Mouse (Mus musculus) layer of hippocampus, postnatal 25 days (tissue): ENCODE data around the gene Mocs3. TPM values are rescaled to one million over a fixed set of nuclear protein-coding genes. Genes with fewer than 3 reads are reported as not detected.

ENCODE experiments used
- DNase-seq, 2 experiments: peaks; one replicate each; pipeline ENCODE4 v3.0.0; 2022; ENCODE audit warnings: mixed read lengths in 2 of 2, low spot score in 1 of 2; ENCODE audit errors: extremely low spot score in 1 of 2
- total RNA-seq, 2 experiments: library from RNA; stranded (reverse); gene quantifications; 2 replicates each; pipeline ENCODE4 v1.2.3; 2021

The Mocs3 gene
- 10 to 100 TPM; 17.1 to 17.7 TPM for total RNA-seq

DNA sequence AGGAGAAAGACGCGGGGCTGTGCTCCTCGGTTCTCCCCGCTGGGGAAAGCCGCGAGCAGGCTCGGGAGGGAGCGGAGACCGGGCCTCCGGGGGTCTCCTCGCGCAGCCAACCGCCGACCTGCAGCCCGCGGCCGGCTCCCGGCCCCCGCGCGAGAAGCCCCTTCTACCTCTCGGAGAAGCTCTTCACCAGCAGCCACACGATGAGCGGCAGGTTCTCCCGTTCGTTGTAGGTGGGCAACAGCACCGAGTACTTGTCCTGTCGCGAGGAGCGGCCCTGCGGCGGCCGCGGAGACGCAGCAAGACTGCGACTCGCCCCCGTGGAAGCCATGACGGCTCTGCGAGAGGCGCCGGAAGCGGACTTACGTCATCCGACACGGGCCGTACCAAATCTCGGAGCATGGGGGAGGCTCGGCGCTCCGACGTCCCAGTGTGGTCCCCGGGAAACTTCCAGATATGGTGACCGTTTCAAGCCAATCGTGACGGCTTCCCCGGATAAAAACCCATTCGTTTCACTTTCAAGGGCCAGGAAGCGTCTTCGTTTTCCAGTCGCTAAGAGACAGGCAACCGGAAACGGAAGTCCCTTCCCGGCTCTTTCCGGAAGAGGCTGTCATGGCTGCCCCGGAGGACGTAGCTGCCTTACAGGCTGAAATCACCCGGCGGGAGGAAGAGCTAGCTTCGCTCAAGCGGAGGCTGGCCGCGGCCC, at the start of gene Mocs3, which contains the start of the genes Gm20716 and Dpm1:
TSS of gene Mocs3 (plus strand) at position 597 of the 703 bp plus-strand sequence.
TSS of gene Gm20716 (minus strand) at position 339 of the 703 bp plus-strand sequence.
TSS of gene Dpm1 (minus strand) at position 566 of the 703 bp plus-strand sequence.
- DNase-seq = peak; percentile 79 to 94

DNA sequence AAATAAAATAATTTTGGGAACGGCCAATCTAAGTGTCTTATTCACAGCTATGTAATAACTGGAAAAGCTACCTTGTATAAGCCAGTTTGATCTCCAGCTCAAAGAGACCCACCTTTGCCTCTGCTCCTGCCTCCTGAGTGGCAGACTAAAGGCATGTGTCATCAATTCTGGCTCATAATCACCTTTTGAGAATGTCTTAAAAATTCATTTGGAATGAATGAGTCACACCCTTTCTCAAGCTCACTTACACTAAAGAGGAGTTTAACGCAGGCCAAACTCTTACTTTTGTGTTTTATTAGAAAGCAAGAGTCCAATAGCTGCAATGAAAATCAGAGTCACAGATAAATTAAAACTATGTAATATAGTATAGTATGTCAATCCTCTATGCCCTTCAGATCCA, 38.6 kb upstream of the Mocs3 start:
- no peak for DNase-seq

DNA sequence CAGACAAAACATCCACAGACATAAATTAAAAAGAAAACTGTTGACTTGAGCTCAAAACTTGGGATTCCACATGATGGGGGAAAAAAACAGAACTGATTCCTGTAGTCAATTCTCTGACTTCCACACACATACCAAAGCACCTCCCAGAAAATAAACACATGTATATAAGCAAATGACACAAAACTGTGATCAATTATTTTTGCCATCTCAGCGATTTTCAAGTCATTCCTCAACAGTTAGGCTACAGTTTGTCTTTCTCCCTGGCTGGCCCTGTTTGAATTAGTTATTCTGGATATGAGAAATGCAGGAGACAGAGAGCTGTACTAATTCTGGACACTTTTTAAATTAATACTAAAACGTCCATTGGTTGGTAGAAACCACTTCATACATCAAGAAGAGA, 36.7 kb upstream of the Mocs3 start:
- no peak for DNase-seq

DNA sequence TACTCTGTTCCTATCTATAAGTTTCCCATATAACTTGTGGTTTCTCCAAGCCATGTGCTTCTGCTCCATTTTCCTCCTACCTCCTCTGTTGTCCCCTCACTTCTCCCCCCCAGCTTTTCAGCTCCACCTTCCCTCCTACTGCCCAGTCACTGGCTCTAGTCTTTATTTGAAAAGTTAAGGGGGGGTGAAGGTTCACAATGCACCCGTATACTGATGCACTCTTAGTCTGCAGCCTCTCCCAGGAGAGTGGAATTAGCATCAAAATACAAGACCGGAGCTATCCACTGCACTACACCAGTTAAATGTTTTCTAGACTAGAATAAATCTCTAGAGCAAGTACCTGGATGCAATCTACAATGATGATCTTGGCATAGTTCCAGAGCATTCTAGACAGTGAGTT, 34.7 kb upstream of the Mocs3 start:
- no peak for DNase-seq

DNA sequence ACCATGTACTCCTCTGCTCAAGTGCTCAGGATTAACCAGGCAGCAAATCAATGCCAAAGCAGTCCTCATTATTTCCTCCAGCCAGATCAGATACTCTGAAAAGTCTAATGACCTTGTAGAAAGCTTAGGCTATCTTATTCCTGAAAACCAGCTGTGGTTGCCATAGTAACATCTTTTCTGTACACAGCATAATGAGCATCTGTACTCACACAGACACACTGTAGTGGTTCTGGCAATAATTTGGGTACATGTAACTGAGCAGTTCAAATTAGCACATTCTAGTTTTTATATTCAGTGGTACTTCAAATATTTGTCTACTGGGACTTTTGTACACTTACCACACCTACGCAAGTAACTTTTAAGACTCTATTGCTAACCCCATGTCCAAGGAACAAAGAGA, 32.0 kb upstream of the Mocs3 start:
- no peak for DNase-seq

DNA sequence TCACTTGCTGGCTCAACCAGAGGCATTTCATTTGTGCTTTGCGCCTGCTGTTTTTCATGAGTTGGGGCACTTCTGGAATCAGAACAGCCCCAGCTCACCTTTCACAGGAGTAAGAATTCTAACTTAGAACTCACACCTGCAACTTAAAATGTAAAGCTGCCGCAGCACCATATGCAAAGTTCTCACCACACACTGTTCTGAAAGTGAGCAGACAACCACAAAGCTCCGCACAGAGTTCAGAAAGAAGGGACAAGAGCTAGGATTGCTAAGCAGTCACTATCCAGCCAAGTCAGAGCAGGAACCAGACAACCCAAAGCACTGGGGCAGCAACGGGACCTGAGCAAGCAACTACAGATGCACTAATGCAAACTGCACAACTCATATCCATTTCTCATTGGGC, 30.9 kb upstream of the Mocs3 start:
- DNase-seq = no peak

DNA sequence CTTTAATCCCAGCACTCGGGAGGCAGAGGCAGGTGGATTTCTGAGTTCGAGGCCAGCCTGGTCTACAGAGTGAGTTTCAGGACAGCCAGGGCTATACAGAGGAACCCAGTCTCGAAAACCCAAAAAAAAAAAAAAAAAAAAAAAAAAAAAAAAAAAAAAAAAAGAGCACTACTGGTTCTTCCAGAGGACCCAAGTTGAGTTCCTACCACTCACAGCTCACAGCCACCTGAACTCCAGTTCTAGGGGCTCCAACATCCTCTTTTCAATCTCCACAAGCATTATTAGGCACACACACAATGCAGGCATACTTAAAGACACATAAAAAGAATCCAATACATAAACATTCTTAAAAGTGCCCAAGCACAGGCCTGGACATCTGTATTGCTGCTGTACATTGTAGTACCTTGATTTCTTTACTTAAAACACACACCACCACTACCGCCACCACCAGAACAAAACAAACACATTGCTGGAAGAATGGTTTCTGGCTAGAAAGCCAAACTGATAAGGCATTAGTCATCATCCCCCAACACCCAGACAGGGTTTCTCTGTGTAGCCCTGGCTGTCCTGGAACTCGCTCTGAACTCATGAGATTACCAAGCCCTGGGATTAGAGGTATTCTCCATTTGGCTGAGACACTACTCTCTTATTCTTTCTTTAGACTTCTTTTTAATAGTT, 30.3 kb upstream of the Mocs3 start:
- DNase-seq = no peak

DNA sequence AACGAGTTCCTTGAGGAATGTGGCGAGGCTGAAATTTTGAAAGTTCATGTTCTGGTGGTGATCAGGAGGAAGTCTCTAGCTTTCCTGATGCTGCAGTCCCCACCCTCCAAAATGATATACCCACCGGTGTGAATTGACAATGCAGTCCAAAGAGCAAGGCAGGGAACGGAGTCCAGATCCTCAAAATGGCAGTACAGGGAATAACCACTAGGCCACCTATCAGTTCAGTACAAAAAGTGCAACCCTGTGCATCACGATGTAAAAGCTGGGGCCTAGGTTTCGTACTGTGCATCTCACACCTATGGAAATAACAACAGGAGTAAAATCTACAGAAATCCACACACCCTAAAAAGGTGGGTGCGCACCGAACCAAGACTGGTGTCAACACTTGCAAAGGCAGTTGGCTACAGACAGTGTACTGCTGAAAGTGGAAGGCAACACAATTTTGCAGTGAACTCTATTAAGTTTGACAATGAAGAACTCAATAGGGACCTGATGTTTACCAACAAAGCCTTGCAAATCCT, 25.9 kb upstream of the Mocs3 start:
- DNase-seq = no peak

DNA sequence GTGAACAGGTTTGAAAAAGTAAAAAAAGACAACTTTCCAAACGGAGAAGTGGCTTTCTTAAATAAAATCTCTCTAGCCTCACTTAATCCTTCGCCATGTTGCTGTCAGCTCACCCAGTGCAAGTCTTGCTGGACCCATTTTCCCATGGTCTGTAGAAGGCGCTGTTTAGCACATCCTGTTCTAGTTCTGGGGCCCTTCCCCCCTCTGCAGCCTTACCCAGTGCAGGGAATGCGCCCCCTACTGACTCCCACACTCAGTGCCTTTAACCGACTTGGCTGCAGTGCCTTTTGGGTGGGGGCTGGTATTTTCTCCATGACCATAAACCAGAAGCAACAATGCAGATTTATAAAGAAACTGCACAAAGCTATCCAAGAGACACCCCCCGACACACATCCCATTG, 25.2 kb upstream of the Mocs3 start:
- DNase-seq = peak; percentile 75 to 92

DNA sequence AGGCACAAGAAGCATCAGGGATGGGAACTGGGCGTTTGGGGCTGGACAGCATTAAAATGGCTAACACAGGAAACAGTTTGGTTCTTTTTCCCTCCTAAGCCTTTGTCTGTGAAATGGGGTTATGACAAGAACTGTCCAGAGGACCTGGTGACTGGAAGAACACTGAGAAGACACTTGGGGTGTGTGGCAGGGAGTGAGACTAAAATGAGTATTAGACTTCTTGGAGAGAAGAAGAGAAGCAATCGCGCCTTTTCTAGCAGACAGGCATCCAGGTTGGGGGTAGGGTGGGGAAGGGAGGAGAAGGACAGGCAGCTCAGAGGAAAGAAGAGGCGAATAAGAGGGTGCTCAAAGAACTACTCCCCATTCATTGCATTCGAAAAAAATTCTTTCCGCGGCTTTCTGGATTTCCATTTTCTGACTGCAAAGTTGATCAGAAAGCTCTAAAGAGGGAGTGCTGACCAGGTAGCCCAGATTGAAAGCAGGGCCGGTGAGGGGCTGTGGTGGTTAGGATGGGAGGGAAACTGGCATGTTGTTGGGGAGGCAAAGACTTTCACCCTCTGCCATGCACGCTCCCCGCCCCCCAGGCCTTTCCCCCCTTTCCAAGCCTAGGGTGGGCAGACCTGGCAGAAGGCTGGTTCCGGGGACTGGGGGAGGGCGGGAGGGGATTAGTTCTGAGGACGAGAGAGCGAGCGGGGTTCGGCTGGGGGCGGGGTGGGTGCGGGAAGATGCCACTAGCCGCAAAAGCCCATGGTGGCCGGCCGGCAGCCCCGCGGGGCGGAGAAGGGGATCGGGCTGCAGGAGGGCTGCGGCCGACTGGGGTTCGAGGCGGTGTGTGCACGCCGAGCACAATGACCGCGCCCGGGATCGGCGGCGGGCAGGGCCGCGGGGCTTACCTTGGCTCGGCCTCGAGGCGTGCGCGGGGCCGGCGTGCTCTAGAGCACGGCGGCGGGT, 24.5 kb upstream of the Mocs3 start:
- DNase-seq = peak; percentile 20 to 29

DNA sequence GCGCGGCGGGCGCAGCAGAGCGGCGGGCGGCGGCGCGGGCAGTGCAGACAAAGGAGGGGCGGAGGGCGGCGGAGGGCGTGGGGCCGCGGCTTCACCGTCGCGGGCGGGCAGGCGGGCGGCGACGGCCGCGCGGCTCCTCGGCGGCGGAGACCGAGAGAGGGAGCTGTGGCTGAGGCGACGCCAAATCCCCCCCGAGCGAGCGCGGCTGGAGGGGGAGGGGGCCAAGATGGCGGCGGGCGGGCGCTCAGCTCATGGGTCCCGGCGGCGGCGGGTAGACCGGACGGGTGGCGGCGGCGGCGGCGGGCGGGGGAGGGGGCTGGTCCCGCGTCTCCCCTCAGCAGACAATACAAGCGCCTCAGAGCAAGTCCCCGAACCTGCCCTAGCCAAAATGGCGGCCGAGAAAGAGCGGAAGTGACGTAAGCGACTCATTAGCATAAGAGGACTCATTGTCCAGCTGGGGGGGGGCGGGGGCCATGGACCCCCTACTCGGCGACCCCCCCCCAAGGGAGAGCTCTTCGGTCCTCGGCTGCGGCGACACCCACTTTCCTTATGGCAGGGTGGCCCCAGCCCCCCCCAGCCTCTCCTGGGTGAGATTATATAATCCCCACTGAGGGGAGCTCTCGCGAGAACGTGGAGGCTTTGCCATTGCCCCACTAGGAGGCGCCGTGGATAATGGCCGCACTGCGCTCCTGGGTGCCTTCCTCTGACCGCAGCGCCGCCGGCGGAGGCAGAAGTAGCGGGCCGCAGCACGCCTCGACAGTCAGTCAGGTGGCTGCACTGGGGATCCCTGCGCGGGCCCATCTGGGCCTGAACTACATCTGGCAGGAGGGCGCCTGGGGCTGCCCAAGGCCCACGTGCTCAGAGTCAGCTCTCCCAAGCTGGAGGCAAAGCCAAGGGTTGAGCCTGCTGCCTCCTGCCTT, 23.4 kb upstream of the Mocs3 start, which contains the start of gene Adnp:
TSS of gene Adnp (minus strand) at position 388 of the 920 bp plus-strand sequence.
- peak; percentile 91 to 96 for DNase-seq

DNA sequence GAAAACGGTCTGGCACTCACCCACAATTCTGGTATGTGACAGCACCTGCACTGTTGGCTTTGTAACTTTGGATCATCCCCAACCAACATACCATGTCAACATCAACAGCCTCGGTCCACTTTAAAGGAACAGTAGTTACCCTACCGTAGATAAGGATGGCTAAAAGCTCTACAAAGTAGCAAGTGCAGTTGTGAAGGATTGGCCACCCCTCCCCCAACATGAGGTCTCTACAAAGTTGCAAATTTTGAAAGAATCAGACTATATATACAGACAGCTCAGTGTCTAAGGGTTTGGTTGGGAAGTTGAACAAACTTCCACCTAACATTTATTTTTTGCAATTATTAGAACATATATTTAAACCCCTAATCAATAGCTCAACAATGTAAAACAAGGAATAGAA, 22.5 kb upstream of the Mocs3 start:
- DNase-seq = no peak

DNA sequence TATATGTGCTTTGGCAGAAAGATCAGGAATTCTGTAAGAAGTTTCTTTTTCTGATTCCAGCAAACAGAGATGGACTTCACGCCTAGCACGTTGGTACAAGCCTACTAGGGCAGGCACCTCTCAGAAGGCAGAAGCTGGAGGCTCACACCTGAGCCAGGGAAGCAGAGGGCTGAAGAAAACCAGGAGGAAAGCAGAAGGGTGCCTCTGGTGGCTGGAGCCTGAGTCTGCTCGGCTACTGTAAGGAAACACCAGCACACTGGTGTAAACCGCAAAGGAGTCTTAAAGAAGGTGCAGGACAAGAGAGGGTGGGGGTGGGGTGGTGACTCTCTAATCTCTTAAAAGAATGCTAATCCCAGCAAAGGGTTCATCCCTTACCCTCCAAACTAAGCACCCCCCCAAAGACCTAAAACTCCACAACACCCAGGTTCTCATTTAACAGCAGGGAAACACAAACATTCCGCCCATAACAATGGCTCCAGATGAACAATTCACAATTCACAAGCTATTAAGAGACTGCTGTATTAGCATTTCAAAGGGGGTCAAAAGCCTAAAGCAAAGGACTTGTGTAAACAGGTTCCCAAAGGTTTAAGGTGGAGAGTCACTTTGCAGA, 16.5 kb upstream of the Mocs3 start:
- DNase-seq = no peak

DNA sequence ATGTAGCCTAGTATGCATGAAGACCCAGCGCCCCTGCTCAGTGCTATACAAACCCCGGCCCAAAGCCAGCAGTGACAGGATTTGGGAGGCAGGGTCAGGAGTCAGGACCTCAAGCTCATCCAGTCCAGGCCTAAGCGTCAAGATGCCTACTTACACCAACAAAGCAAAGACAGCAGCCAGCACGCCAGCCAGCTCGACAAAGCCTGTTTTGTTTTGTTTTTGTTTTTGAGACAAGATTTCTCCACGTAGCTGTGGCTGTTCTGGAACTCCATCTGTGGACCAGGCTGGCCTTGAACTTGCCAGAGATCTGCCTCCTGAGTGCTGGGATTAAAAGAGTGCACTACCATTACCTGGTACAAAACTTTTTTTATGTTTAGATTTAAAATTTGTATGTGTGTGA, 7.1 kb upstream of the Mocs3 start:
- no peak for DNase-seq

DNA sequence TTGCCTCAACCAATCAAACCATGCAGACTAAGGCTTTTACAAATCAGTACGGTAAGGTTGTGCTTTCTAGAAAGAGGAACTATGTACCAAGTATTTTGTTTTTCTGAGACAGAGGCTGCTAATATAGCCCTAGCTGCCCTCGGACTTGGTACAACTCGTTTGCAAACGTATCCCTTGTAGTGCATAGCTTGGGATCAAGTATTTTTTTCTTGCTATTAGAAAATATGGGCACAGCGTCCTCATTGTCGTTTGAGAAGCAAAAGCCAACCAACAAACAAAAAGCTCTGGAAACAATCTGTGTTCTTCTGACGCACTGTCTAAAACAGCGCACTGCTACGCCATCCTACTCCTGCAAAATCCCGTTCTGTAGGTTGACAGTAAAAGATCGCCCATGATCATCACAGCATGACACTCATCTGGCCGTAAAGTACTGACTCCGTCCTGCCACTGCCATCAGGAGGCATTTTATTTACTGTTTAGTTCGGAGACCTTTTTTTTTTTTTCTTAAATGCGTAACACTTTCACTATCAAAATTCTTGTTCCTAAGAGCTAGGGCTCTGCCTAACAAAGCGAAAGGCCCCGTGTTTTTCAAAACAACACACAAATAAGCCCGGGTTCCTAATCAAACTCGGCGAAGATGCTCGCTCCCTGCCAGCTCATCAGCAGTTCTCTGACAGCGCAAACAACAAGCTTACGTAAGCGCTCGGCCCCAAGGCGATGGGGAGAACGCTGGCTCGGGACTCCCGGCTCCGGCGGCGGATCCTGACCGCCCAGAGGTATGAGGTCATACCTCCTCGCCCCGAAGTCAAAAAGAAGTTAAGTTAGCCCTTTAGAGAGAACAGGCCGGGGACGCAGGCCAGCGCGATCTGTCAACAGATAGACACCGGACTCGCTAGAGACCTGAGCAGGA, 1.1 kb upstream of the Mocs3 start:
- DNase-seq = peak; percentile 45 to 53

DNA sequence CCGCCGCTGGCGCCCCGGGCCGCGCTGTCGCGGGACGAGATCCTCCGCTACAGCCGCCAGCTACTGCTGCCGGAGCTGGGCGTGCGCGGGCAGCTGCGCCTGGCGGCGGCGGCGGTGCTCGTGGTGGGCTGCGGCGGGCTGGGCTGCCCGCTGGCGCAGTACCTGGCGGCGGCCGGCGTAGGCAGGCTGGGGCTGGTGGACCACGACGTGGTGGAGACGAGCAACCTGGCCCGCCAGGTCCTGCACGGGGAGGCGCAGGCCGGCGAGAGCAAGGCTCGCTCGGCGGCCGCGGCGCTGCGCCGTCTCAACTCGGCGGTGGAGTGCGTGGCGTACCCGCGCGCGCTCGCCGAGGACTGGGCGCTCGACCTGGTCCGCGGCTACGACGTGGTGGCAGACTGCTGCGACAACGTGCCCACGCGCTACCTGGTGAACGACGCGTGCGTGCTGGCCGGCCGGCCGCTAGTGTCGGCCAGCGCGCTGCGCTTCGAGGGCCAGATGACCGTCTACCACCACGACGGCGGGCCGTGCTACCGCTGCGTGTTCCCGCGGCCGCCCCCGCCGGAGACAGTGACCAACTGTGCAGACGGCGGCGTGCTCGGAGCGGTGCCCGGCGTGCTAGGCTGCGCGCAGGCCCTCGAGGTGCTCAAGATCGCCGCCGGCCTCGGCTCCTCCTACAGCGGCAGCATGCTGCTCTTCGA, 500 bp downstream of the Mocs3 start:
- DNase-seq = no peak

DNA sequence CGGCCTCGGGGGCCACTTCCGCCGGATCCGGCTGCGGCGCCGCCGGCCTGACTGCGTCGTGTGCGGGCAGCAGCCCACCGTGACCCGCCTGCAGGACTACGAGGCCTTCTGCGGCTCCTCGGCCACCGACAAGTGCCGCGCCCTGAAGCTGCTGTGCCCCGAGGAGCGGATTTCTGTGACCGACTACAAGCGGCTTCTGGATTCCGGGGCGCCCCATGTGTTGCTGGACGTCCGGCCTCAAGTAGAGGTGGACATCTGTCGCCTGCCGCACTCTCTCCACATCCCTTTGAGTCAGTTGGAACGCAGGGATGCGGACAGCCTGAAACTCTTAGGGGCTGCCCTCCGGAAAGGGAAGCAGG, 1.0 kb downstream of the Mocs3 start:
- no peak for DNase-seq

DNA sequence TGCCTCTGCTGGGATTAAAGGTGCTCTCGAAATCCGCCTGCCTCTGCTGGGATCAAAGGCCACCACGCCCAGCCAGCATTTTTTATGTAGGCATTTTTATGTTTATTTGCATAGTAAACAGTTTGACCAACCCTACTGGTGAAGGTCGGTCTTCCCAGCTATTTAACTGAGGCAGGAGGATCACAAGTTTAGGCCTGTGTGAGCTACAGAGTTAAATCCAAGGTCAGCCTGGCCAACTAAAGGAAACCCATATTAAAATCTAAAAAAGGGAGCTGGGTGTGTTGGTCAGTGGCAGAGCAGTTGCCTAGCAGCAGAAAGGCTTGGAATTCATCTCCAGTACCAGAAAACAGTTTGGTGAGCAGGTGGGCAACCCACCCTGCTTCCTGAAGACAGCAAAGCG, 2.9 kb downstream of the Mocs3 start:
- DNase-seq = no peak
